In genomic region chr12:13176927-13177326, GRCm38 (mm10) we compare ENCODE assay signal across 14 mouse cellular contexts.
DNase-seq lines count a peak whose midpoint lies in the region; ATAC-seq lines count a peak whose summit lies in the region.
"Had no signal": no experiment of that assay in that cellular context is flagged by ENCODE, and none has a peak within 500 bp of the region (broad histone marks: within the 10 kb centered on the region; RNA-seq: fewer than 3 reads in every experiment).

No protein-coding gene starts in this region.

- no peaks in the 10 kb centered on the region for H3K36me3 ChIP-seq in intestine, embryonic 16.5 days (ENCODE audit: control insufficient read depth, insufficient read depth, low read length)
- H3K36me3 ChIP-seq: midbrain, embryonic 12.5 days; neural tube, embryonic 13.5 days had no signal

- WGBS in intestine, embryonic 16.5 days = 41% methylated on average over 3 of the region's 3 CpGs

- peak overlapping the region; percentile 42; the same call in 1 of the 2 replicates for H3K27ac ChIP-seq in intestine, embryonic 16.5 days (ENCODE audit: low read length)
- H3K27ac ChIP-seq: hindbrain, embryonic 14.5 days; liver, embryonic 14.5 days; midbrain, embryonic 12.5 days; neural tube, embryonic 13.5 days had no signal

- H3K9ac ChIP-seq in intestine, embryonic 16.5 days (ENCODE audit: low read depth, low read length) = no peak overlapping the region
- H3K9ac ChIP-seq: hindbrain, embryonic 14.5 days; liver, embryonic 14.5 days; midbrain, embryonic 12.5 days; neural tube, embryonic 13.5 days had no signal

- H3K9me3 ChIP-seq in intestine, embryonic 16.5 days (ENCODE audit: control insufficient read depth, low read length) = no peaks in the 10 kb centered on the region
- H3K9me3 ChIP-seq: midbrain, embryonic 12.5 days; neural tube, embryonic 13.5 days had no signal

- no peak overlapping the region for H3K4me3 ChIP-seq in intestine, embryonic 16.5 days (ENCODE audit: low read length)
- H3K4me3 ChIP-seq: midbrain, embryonic 12.5 days; neural tube, embryonic 13.5 days had no signal

- H3K27me3 ChIP-seq in intestine, embryonic 16.5 days (replicated peaks; ENCODE audit: control insufficient read depth, insufficient read depth, low read length) = no peaks in the 10 kb centered on the region
- H3K27me3 ChIP-seq: neural tube, embryonic 13.5 days had no signal

- H3K4me1 ChIP-seq in intestine, embryonic 16.5 days (ENCODE audit: control insufficient read depth, insufficient read depth, low read length) = peaks cover 18% of the 10 kb centered on the region

- ATAC-seq in intestine, embryonic 16.5 days = peak; percentile 26; the same call in 1 of the 2 replicates

- no peak overlapping the region for H3K4me2 ChIP-seq in intestine, embryonic 16.5 days (ENCODE audit: low read depth, low read length)
- H3K4me2 ChIP-seq: hindbrain, embryonic 14.5 days; midbrain, embryonic 12.5 days; neural tube, embryonic 13.5 days had no signal

- peak; percentile 11 for DNase-seq in layer of hippocampus, adult 11-12 months (ENCODE audit: low spot score)
- no peak for DNase-seq in layer of hippocampus, postnatal 25 days (ENCODE audit: extremely low spot score in 1 of 2, low spot score in 1 of 2)
- DNase-seq in 416B (ENCODE audit: low read depth) (peak; percentile 5), NIH3T3 (ENCODE audit: low read depth) (peak; percentile 33)
- no peak for DNase-seq in adrenal gland, postnatal 14 days
- no peak for DNase-seq in adrenal gland, adult 2 months
- no peak for DNase-seq in cerebellum, postnatal 10 days
- DNase-seq: cerebellum, postnatal 25 days; thymus, postnatal 14 days had no signal

Comparison
In these comparisons a context has a peak if more than half of its experiments do, and no peak if none do; other contexts are left out.
1. DNase-seq: peak in layer of hippocampus, adult 11-12 months (single experiment), 416B (single experiment) and NIH3T3 (single experiment); none in layer of hippocampus, postnatal 25 days (0 of 2), adrenal gland, postnatal 14 days (single experiment), adrenal gland, adult 2 months (single experiment) and cerebellum, postnatal 10 days (0 of 2).